Mouse (Mus musculus): ENCODE data around the gene 1700029P11Rik. TPM values are rescaled to one million over a fixed set of nuclear protein-coding genes. Genes with fewer than 3 reads are reported as not detected.
"Not testable (repeated sequence)": the region's sequence is repeated elsewhere in the genome, so short reads cannot be mapped to it uniquely, and the experiment has no call there.

1700029P11Rik gene
- polyA plus RNA-seq, 1 experiment: not detected

DNA sequence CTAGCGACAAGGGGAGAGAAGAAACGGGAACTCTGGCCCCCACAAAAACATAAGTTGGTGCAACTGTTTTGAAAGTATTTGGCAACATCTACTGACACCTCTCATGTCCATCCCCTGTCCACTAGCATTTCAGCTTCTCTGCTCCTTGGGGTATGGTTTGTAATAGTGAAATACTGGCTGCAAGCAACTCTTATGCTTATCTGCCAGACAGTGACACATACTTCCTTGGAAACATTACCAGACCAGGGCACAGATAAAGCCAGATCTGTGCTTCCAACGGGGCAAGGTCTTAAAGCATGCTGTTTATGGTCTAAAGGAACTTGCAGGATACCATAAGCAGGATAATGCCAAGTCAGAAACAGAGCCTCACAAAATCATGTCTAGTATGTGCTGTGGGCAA, 21.4 kb upstream of the 1700029P11Rik start:
- TF ChIP-seq POLR2A (IDR thresholded peaks at IDR 0.05; ENCODE audit: borderline replicate concordance, extremely low read depth, insufficient read depth, insufficient read length, poor library complexity, severe bottlenecking): no peak
- no peak for TF ChIP-seq CTCF (IDR thresholded peaks at IDR 0.05; ENCODE audit: borderline replicate concordance, extremely low read depth, insufficient read depth, insufficient read length)
- DNase-seq (ENCODE audit: low read depth): no peak

GRCm38 (mm10) chr15:81960171-81961077, 19.9 kb upstream of the 1700029P11Rik start, which contains the start of gene Pmm1:
Gene Pmm1, minus strand, starts transcription at chr15:81960930.
- peak; percentile 79 for TF ChIP-seq CTCF (IDR thresholded peaks at IDR 0.05; ENCODE audit: borderline replicate concordance, extremely low read depth, insufficient read depth, insufficient read length)
- TF ChIP-seq POLR2A (IDR thresholded peaks at IDR 0.05; ENCODE audit: borderline replicate concordance, extremely low read depth, insufficient read depth, insufficient read length, poor library complexity, severe bottlenecking): peak; percentile 52
- peak; percentile 98 for DNase-seq (ENCODE audit: low read depth)

- TF ChIP-seq CTCF (IDR thresholded peaks at IDR 0.05; ENCODE audit: borderline replicate concordance, extremely low read depth, insufficient read depth, insufficient read length): no peak
- TF ChIP-seq POLR2A (IDR thresholded peaks at IDR 0.05; ENCODE audit: borderline replicate concordance, extremely low read depth, insufficient read depth, insufficient read length, poor library complexity, severe bottlenecking): no peak
Measured at GRCm38 (mm10) chr15:81961078-81961451, 19.3 kb upstream of the 1700029P11Rik start.

GRCm38 (mm10) chr15:81964262-81964661, 16.1 kb upstream of the 1700029P11Rik start:
- TF ChIP-seq CTCF (IDR thresholded peaks at IDR 0.05; ENCODE audit: borderline replicate concordance, extremely low read depth, insufficient read depth, insufficient read length): no peak
- TF ChIP-seq POLR2A (IDR thresholded peaks at IDR 0.05; ENCODE audit: borderline replicate concordance, extremely low read depth, insufficient read depth, insufficient read length, poor library complexity, severe bottlenecking): no peak

More at GRCm38 (mm10) chr15:81961078-81961451, 19.3 kb upstream of the 1700029P11Rik start:
- no peak for DNase-seq (ENCODE audit: low read depth)

GRCm38 (mm10) chr15:81964980-81965545, 15.3 kb upstream of the 1700029P11Rik start:
- no peak for DNase-seq (ENCODE audit: low read depth)
- TF ChIP-seq POLR2A (IDR thresholded peaks at IDR 0.05; ENCODE audit: borderline replicate concordance, extremely low read depth, insufficient read depth, insufficient read length, poor library complexity, severe bottlenecking) (no peak), CTCF (IDR thresholded peaks at IDR 0.05; ENCODE audit: borderline replicate concordance, extremely low read depth, insufficient read depth, insufficient read length) (no peak)

More at GRCm38 (mm10) chr15:81964262-81964661, 16.1 kb upstream of the 1700029P11Rik start:
- no peak for DNase-seq (ENCODE audit: low read depth)

DNA sequence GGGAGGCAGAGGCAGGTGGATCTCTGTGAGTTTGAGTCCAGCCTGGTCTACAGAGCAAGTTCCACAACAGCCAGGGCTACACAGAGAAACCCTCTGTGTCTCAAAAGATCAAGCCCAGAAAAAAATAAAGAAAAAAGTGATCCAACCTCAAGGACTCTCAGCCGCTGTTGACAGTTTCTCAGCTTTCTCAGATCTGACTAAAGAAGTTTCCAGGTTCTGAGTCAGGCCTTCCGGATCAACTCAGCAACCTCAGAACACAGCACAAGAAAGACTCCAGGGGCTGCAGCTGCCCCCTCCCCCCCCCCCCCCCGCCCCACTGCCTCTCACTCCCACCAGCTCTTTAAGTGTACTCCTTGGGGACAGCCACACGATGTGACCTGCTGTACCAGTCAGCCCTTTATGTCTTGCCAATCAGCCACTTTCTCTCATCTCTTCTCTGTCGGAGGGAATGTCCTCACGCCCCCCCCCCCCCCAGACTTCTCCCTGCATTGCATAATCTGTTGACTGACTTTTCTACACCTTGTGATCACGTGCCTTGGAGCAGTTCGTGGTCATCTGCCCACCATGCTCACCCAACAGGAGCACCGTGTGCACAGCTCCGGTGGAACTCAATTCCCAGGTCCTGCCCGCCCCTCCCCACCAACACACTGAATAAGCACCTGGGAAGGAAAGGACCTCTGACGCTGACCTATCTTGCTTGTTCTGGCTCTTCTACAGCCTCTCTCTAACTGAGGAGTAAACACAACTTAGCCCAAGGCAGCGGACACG, 14.1 kb upstream of the 1700029P11Rik start:
- TF ChIP-seq CTCF (IDR thresholded peaks at IDR 0.05; ENCODE audit: borderline replicate concordance, extremely low read depth, insufficient read depth, insufficient read length) (no peak), POLR2A (IDR thresholded peaks at IDR 0.05; ENCODE audit: borderline replicate concordance, extremely low read depth, insufficient read depth, insufficient read length, poor library complexity, severe bottlenecking) (no peak)
- no peak for DNase-seq (ENCODE audit: low read depth)

- TF ChIP-seq CTCF (IDR thresholded peaks at IDR 0.05; ENCODE audit: borderline replicate concordance, extremely low read depth, insufficient read depth, insufficient read length) (no peak), POLR2A (IDR thresholded peaks at IDR 0.05; ENCODE audit: borderline replicate concordance, extremely low read depth, insufficient read depth, insufficient read length, poor library complexity, severe bottlenecking) (no peak)
Measured at GRCm38 (mm10) chr15:81967821-81968220, 12.5 kb upstream of the 1700029P11Rik start.

GRCm38 (mm10) chr15:81968447-81968846, 11.9 kb upstream of the 1700029P11Rik start:
- TF ChIP-seq POLR2A (IDR thresholded peaks at IDR 0.05; ENCODE audit: borderline replicate concordance, extremely low read depth, insufficient read depth, insufficient read length, poor library complexity, severe bottlenecking) (no peak), CTCF (IDR thresholded peaks at IDR 0.05; ENCODE audit: borderline replicate concordance, extremely low read depth, insufficient read depth, insufficient read length) (no peak)
- no peak for DNase-seq (ENCODE audit: low read depth)

More at GRCm38 (mm10) chr15:81967821-81968220, 12.5 kb upstream of the 1700029P11Rik start:
- no peak for DNase-seq (ENCODE audit: low read depth)

DNA sequence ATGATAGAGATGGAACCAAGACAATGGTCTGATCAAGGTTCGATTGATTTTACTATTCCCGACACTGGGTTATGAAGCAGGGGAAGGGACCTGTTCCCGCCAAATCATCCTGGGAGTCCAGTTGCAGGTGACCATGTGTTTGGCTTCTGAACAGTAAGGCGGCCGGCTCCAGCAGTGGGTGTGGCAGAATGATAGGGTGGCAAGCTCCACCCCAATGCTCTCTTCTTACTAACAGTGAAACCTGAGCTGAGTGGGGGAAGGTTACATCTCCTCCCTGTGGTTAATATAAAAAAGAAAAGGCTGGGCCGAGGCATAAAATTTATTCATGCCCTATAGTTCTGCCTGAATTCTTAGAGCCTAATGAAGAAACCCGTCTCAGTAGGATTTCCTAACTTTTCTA, 11.2 kb upstream of the 1700029P11Rik start:
- no peak for DNase-seq (ENCODE audit: low read depth)
- TF ChIP-seq CTCF (IDR thresholded peaks at IDR 0.05; ENCODE audit: borderline replicate concordance, extremely low read depth, insufficient read depth, insufficient read length) (no peak), POLR2A (IDR thresholded peaks at IDR 0.05; ENCODE audit: borderline replicate concordance, extremely low read depth, insufficient read depth, insufficient read length, poor library complexity, severe bottlenecking) (no peak)

- not testable (repeated sequence) for DNase-seq (ENCODE audit: low read depth)
Measured at GRCm38 (mm10) chr15:81969635-81970034, 10.7 kb upstream of the 1700029P11Rik start.

DNA sequence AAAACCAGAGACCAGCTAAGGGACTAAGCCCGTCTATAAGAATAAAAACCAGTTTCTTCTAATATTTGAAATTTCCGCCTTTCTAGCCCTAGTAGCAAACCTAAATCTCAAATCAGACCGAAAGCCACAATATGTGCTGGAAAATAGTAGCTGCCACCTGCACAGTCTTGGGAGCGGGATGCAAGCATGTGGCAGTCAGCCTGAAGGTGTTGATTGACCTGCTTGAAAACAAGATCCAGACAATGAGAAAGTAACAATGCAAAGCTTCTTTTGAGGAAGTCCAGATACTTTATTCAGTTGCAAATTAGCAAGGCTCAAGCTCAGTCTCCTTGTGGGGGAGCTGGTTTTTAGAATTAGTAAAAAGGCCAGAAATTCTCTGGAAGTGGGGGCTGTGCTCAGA, 9.8 kb upstream of the 1700029P11Rik start:
- not testable (repeated sequence) for DNase-seq (ENCODE audit: low read depth)

DNA sequence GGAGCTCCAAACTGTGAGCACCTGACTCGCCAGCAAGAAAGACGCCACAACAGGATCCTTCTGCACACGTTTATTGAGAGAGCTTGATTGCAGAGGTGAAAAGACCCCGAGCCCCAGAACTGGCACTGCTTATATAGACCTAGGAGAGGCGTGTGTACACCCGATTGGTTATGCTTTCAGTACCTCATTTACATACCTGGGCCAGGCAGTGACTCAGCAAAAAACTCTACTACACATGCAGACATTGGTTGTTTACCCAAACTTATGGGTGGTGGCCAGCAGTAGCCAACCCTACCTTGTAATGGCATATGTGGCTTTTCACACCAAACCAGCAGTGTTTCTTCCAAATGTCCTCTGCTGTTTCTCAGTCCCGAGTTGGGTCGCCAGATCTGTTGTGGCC, 5.2 kb upstream of the 1700029P11Rik start:
- DNase-seq (ENCODE audit: low read depth): not testable (repeated sequence)
